Mouse (Mus musculus) gastrocnemius, adult 18-20 months (tissue): ENCODE data around the gene 6030445D17Rik. TPM values are rescaled to one million over a fixed set of nuclear protein-coding genes. Genes with fewer than 3 reads are reported as not detected.

ENCODE experiments used
- DNase-seq: peaks from one replicate; pipeline ENCODE4 v3.0.0; 2021; ENCODE audit warnings: low spot score
- long read RNA-seq, 2 experiments: library from polyadenylated mRNA; stranded (forward); transcript quantifications; one replicate each; pipeline ENCODE4 v2.0.0; 2021
- total RNA-seq, 2 experiments: library from RNA; stranded (reverse); gene quantifications; 2 replicates each; pipeline ENCODE4 v1.2.3; 2021

6030445D17Rik gene
- total RNA-seq, result under 1 TPM in 1 of 2 experiments, not detected in 1; 0.12 TPM
- long read RNA-seq, experiment 1, result 0 reads
- long read RNA-seq, experiment 2, result 0 reads

- DNase-seq, result peak; percentile 76
Observed at GRCm38 (mm10) chr4:136462086-136462838, at the start of gene 6030445D17Rik. 6030445D17Rik (plus strand) TSS chr4:136462250.

DNA sequence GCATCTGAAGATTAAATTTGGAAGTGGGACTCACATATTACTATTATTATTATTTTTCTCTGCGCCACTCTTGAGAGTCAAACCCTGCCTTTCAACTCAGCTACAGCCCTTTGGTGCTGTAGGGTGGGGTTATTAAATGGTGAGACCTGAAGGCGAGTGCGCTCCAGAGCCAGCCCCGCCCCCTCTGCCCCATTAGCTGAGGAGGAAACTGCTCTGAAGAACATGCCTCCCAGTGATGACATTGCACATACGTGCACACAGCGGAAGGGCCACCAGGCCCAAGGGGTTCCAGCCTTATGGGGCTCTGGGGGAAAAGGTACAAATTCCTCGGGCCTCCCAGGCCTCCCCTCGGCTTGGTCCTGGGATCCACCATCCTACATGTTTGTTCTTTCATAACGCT lies 46.6 kb upstream of the 6030445D17Rik start:
- DNase-seq, result no peak

DNA sequence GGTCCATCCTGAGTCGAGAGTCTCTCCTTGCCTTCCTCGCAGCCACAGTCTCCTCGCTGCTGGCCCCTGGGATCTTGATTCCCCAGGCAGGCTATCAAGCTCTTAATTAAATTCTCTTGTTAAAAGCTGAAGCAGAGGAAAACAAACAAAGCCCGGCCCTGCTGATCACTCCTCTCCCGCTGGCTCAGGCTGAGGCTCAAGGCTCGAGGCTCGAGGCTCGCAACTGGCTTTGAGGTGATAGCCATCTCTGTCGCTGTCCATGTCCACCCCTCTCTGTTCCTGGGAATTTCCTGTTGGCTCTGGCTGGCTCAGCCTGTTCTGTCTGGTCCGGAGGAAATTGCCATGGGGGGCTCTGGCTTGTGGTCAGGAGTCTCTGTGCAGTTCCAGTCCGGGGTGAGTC lies 43.1 kb upstream of the 6030445D17Rik start:
- DNase-seq, result no peak

GRCm38 (mm10) chr4:136419386-136419785 lies 42.7 kb upstream of the 6030445D17Rik start:
- DNase-seq, result no peak

- no peak for DNase-seq
Observed at GRCm38 (mm10) chr4:136423224-136423623, 38.8 kb upstream of the 6030445D17Rik start, which contains the start of gene Htr1d. Htr1d (plus strand) TSS chr4:136423524.

DNA sequence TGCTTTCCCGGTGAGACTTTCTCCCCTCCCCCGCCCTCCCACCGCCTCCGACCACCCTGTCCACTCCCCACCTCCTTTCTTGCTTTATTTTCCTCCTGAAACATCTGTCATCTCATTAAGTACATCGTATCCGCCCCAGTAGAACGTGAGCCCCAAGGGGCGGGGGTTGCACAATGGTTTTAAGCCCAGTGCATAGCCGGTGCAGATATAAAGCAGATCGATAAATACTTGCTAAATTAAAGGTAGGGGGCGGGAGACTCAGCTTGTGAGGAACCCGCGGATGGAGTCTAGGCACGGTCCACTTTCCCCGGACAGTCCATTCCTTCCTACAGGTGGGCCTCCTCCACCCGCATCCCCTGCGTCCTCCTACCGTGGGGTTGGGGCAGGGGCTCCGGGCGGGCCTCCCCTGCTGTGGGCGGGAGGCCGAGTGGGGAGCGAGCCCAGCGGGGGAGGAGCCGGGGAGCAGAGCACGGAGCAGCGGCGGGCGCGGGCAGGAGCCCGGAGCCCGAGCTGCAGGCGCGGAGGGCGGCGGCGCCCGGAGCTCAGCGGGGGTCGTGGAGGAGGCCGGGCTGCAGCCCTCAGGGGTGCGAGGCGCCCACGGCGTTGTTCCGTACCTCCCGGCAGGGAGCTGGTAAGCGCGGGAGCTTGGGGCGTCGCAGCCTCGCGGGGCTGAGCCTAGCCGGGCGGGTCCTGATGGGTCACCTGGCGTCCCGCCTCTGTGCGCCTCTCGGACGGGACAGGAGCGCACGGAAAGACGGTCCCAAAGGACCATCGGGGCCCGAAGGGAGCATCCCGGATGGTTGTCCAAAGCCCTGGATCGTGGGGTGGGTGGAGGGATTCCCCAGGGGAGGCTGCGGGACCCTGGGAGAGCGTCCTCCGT lies 37.7 kb upstream of the 6030445D17Rik start:
- DNase-seq, result no peak

- no peak for DNase-seq
Observed at GRCm38 (mm10) chr4:136425000-136425288, 37.1 kb upstream of the 6030445D17Rik start.

DNA sequence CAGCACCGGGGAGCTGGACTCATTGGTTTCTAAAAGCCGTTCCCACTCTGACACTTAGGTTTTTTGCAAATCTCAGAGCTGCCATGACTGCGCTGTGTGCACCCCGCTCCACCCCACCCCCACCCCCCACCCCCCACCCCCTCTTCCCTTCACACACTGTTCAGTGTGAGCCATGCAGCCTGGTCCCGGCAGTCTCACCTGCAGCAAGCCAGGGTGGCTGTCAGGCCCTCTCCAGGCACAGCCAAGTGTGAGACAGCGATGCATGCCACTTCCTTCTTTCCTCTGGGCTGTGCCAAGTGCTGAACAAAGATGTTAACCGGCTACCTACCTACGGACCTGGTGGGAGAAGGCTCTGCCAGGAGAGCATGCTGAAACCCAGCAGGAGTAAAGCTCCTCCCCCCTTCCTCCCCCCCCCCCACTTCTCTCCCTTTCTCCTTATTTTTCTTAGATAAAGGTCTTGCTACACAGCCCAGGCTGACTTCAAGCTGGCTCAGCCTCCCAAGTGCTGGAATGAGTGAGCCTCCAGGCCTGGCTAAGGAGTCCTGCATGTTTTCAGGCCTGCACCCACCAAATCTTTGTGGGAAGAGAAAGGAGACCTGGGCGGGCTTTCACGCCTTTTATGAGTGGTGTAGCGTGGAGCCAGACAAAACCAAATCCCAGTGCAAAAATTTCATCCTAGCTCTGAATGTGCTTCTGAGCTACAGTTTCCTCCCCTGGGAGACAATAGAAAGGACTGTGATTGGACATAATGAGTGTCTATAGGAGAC lies 31.3 kb upstream of the 6030445D17Rik start:
- no peak for DNase-seq

DNA sequence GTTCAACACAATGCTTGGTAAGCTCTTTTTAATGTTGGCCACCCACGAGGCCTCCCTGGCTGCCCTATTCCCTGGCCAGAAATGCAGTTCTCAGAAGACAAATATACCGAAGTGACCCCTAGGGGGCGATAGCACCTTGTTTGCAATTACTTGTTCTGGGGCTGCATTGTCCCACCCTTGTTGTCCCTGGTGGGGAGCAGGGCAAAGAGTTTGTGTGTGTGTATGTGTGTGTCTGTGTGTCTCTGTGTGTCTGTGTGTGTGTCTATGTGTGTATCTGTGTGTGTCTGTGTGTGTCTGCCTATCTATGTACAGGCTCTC lies 30.7 kb upstream of the 6030445D17Rik start:
- peak; percentile 38 for DNase-seq

DNA sequence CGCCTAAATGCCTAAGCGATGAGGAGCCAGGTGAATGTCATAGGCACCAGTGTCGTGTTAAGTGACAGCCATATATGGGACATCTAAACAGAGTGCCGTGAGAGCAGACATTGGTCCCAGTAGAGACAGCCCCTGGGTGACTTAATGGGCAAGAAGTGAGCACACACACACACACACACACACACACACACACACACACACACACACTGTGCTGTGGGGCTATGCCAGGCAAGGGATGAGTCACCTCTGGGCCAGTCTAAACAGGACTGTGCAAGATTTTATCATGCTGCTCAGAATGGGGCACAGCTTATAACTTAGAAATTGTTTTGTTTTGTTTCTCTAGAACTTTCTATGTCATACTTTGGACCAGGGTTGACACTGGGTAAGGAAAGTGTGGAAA lies 28.0 kb upstream of the 6030445D17Rik start:
- DNase-seq, result no peak

- DNase-seq, result no peak
Observed at GRCm38 (mm10) chr4:136439106-136439505, 22.9 kb upstream of the 6030445D17Rik start.

DNA sequence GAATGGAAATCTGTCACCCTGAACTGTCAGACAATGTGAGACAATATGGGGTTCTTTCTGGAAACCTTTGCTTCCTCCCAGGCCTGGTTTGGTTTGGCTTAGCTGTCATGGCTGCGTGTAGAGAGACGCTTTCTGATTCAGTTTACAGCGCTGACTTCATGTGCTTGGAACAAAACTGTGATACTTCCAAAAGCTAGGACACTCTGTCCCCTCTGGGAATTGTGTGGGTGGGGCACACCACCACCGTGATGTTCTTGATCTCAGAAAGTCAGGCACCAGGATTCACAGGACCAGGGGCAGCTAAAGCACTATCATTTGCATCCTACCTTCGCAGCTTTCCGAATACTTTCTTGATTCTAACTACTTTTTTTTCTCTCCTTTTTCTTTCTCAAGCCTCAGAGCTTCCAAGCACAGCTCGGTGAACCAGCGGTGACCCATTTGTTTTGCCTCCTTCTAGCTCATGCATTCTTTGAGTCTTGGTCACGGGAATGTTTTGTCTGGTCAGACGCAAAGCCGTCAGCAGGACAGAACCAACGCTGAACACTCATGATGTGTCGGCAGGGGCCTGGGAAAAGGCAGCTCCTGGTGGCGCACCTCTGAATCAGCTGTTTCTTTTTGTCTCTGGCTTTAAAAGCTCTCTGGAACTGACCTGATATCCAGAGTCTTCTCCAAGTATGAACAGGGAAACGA lies 20.6 kb upstream of the 6030445D17Rik start:
- DNase-seq, result peak; percentile 49

DNA sequence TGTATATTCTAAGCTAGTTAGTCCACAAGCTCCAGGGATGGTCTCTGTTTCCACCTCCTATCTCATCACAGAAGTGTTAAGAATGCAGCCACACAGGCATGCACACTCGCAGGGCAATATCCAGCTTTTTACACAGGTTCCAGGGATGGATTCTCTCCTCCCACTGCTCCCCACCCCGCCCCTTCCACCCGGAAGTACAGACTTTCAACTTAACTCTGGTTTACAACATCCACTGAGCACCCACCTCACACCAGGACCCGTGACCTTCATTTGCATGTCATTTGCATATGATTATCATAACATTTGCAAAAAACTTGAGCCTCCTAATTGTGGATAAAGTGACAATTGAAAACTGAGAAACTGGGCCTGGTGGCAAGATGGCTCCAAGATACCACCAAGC lies 17.5 kb upstream of the 6030445D17Rik start:
- no peak for DNase-seq

DNA sequence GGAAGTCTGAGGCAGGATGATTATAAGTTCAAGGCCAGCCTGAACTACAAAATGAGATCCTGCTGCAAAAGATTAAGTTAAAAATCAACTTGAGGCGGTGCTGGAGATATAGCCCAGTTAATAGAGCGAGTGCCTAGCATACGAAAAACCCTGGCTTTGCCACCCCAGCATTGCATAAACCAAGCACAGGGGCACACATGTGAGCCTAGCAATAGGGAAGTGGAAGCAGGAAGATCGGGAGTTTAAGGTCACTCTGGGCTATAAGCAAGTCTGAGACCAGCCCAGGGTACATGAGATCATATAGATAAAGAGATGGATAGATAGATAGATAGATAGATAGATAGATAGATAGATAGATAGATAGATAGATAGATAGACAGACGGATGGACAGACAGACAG lies 12.3 kb upstream of the 6030445D17Rik start:
- DNase-seq, result no peak

- no peak for DNase-seq
Observed at GRCm38 (mm10) chr4:136450271-136450670, 11.8 kb upstream of the 6030445D17Rik start.

GRCm38 (mm10) chr4:136451564-136451963 lies 10.5 kb upstream of the 6030445D17Rik start:
- no peak for DNase-seq

DNA sequence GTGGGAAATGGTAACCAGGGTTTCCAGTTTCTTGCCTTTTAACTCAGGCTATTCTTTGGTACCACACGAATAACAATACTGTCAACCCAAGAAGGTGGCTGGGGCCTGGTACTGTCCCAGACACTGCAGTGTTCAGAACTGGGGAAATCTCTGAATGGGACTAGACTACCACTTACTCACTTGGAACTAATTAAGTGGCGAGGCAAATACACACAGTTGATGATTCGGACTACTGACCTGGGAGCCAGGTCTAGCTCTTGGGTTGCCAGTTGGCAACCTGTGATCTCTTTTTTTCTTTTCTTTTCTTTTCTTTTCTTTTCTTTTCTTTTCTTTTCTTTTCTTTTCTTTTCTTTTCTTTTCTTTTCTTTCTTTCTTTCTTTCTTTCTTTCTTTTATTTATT lies 9.8 kb upstream of the 6030445D17Rik start:
- no peak for DNase-seq

GRCm38 (mm10) chr4:136452792-136453191 lies 9.3 kb upstream of the 6030445D17Rik start:
- DNase-seq, result no peak

DNA sequence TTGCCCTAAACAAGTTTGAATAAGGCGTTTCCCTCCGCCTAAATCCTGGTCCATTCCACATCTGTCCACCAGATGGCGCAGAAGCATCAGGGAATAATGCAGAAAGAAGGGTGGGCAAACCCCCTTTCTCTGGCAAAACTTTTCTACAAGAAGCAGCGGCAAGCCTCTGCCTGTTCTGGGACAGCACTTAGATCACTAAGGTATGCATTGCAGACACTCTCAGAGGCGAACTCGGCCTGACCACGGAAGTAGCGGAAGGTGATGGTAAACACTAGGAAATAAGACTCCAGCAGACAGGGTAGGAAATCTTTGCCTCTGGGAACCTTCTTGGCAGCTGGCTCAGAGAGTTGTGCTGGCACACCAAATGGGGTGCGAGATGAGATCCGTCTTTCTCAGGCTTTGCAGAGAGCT lies 7.2 kb upstream of the 6030445D17Rik start:
- peak; percentile 86 for DNase-seq

DNA sequence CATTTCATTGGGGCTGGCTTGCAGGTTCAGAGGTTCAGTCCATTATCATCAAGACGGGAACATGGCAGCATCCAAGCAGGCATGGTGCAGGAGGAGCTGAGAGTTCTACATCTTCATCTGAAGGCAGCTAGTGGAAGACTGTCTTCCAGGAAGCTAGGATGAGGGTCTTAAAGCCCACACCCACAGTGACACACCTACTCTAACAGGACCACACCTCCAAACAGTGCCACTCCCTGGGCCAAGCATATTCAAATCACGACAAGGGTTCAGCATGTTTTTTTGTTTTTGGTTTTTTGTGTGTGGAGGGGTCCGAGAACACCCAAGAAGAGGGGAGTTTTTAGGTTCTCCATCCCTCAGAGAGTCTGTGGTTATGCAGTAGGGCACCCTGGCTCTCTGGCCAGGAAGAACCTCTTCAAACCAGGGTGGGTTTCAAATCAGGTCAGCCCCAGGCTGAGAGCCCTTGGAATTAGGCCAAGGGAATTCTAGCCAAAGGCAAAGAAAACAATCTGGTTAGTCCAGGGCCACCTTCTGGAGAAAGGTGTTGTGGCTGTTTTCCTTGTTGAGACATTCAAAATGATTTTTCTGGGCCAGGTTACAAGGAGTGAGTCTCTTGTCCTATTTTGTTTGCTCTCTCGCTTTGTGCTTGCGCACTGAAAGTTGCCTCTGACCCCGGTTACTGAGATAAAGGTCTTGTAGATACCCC lies 5.4 kb upstream of the 6030445D17Rik start:
- DNase-seq, result no peak

GRCm38 (mm10) chr4:136458276-136458675 lies 3.8 kb upstream of the 6030445D17Rik start:
- DNase-seq, result no peak
